Mouse (Mus musculus) hindbrain, postnatal 0 days (tissue): ENCODE data around the gene Gm10282. TPM values are rescaled to one million over a fixed set of nuclear protein-coding genes. Genes with fewer than 3 reads are reported as not detected.
A peak's percentile ranks its signal among the peaks of the same experiment; 100 is the strongest.

Experiments used
- ATAC-seq: fragments of 200-750 bp; cut with Nextera tagmentation; 2 replicates; pipeline ENCODE4 v1.8.0; 2017; ENCODE audit warnings: mild to moderate bottlenecking, moderate TSS enrichment, moderate library complexity
- DNase-seq: peaks from one replicate; pipeline ENCODE4 v3.0.0-alpha.2; 2015; ENCODE audit warnings: low spot score
- H3K27ac ChIP-seq: fragments of 300-500 bp; sonication (generic); 2 replicates; pipeline ENCODE4 v1.5.1; 2014; ENCODE audit warnings: mild to moderate bottlenecking
- H3K27me3 ChIP-seq: fragments of 300-500 bp; sonication (generic); 2 replicates; pipeline ENCODE4 v1.6.1; 2014; ENCODE audit warnings: low read length, mixed read lengths; ENCODE audit not compliant: insufficient read depth
- H3K36me3 ChIP-seq: fragments of 300-500 bp; sonication (generic); 2 replicates; pipeline ENCODE4 v1.6.1; 2014; ENCODE audit warnings: low read length, mixed read lengths; ENCODE audit not compliant: insufficient read depth
- H3K4me1 ChIP-seq: fragments of 300-500 bp; sonication (generic); 2 replicates; pipeline ENCODE4 v1.6.1; 2014; ENCODE audit warnings: antibody characterized with exemption, low read length, mixed read lengths; ENCODE audit not compliant: insufficient read depth
- H3K4me2 ChIP-seq: fragments of 300-500 bp; sonication (generic); 2 replicates; pipeline ENCODE4 v1.6.1; 2014; ENCODE audit warnings: low read depth, mild to moderate bottlenecking, low read length, moderate library complexity, mixed read lengths
- H3K4me3 ChIP-seq: fragments of 300-500 bp; sonication (generic); 2 replicates; pipeline ENCODE4 v1.5.1; 2014; ENCODE audit warnings: low read length
- H3K9ac ChIP-seq: fragments of 300-500 bp; sonication (generic); replicated peaks from 2 replicates; pipeline ENCODE4 v1.6.1; 2014; ENCODE audit warnings: mild to moderate bottlenecking, low read length, moderate library complexity, mixed read lengths
- H3K9me3 ChIP-seq: fragments of 300-500 bp; sonication (generic); 2 replicates; pipeline ENCODE4 v1.6.1; 2016; ENCODE audit warnings: low read length, mixed read lengths
- CTCF ChIP-seq: IDR thresholded peaks from 2 replicates; pipeline ENCODE4 v1.5.1; 2016; ENCODE audit warnings: antibody characterized with exemption, control low read depth, low read depth
- WGBS: fragments of 180-500 bp; shearing (Covaris S2); extraction: QIAGEN DNeasy Blood & Tissue Kit; methylation state at CpG from one replicate; pipeline ENCODE4 v1.1.7; 2014; 5-methylcytosine and 5-hydroxymethylcytosine counted together
- polyA plus RNA-seq: library from polyadenylated mRNA; unstranded; fragments of >200 nt; fragmentation: Nextera tagmentation; extraction: Ambion mirVana; gene quantifications from 2 replicates; pipeline ENCODE4 v1.2.1, GENCODE M21; 2015
- total RNA-seq: library from RNA; depleted of rRNA; stranded (reverse); fragments of >200 nt; gene quantifications from 2 replicates; pipeline ENCODE4 v1.2.3, GENCODE M21; 2014

Gene Gm10282
- total and polyA plus RNA-seq, 2 experiments from 2014 or later: 1.5 to 12.3 TPM

- H3K9me3 ChIP-seq: no peaks in the 10 kb centered on the region
- no peak overlapping the region for H3K4me3 ChIP-seq
- H3K27ac ChIP-seq: no peak overlapping the region
- no peak overlapping the region for H3K9ac ChIP-seq
- no peaks in the 10 kb centered on the region for H3K36me3 ChIP-seq
- H3K4me1 ChIP-seq: no peaks in the 10 kb centered on the region
- TF ChIP-seq CTCF: no peak
- H3K4me2 ChIP-seq: no peak overlapping the region
- H3K27me3 ChIP-seq: no peaks in the 10 kb centered on the region
- DNase-seq (peak; percentile 64), ATAC-seq (peak; percentile 75; the same call in 1 of the 2 replicates)
- WGBS: 33% methylated on average over 8 of the region's 8 CpGs
Observed at GRCm38 (mm10) chr8:72310849-72311506, 5.9 kb upstream of the Gm10282 start.

DNA sequence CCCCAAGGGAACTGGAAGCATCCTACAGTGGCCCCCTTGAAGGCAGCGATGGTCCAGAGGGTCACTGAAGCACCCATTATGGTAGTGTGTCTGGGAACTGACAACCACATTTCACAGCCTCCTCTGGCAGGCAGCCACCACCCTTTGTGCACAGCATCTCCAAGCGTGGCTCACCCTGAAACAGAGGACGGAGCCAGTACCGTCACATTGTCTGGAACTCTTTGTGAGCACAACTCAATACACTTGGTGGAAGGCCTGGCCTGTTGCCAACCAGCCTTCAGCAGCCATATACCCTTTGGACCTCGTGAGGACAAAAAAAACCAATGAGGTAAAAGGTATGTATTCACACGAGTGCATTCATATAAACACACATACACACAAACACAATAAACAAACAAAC is 3.2 kb upstream of the Gm10282 start:
- H3K27ac ChIP-seq: no peak overlapping the region
- no peak overlapping the region for H3K9ac ChIP-seq
- WGBS: 33% methylated on average over 6 of the region's 6 CpGs
- no peak overlapping the region for H3K4me3 ChIP-seq
- no peaks in the 10 kb centered on the region for H3K27me3 ChIP-seq
- no peaks in the 10 kb centered on the region for H3K9me3 ChIP-seq
- no peak for TF ChIP-seq CTCF
- no peaks in the 10 kb centered on the region for H3K4me1 ChIP-seq
- ATAC-seq (peak; percentile 45; the same call in 1 of the 2 replicates), DNase-seq (peak; percentile 17)
- no peaks in the 10 kb centered on the region for H3K36me3 ChIP-seq
- no peak overlapping the region for H3K4me2 ChIP-seq

GRCm38 (mm10) chr8:72306913-72307312 is 1.9 kb upstream of the Gm10282 start:
- Histone ChIP-seq H3K9ac (no peak overlapping the region), H3K4me1 (no peaks in the 10 kb centered on the region), H3K27me3 (no peaks in the 10 kb centered on the region), H3K36me3 (no peaks in the 10 kb centered on the region), H3K27ac (no peak overlapping the region), H3K4me3 (no peak overlapping the region), H3K4me2 (no peak overlapping the region), H3K9me3 (no peaks in the 10 kb centered on the region)
- ATAC-seq (no peak), DNase-seq (no peak)
- WGBS: 90% methylated on average over 5 of the region's 5 CpGs
- TF ChIP-seq CTCF: no peak

GRCm38 (mm10) chr8:72303633-72304032 is 1.4 kb downstream of the Gm10282 start:
- no peaks in the 10 kb centered on the region for H3K27me3 ChIP-seq
- no peak for TF ChIP-seq CTCF
- no peak overlapping the region for H3K4me2 ChIP-seq
- H3K27ac ChIP-seq: no peak overlapping the region; the same call in 1 of the 2 replicates
- H3K36me3 ChIP-seq: no peaks in the 10 kb centered on the region
- no peak for ATAC-seq
- H3K4me1 ChIP-seq: no peaks in the 10 kb centered on the region
- WGBS: 57% methylated on average over 8 of the region's 8 CpGs
- H3K9ac ChIP-seq: no peak overlapping the region
- peak; percentile 9 for DNase-seq
- H3K4me3 ChIP-seq: no peak overlapping the region
- no peaks in the 10 kb centered on the region for H3K9me3 ChIP-seq

DNA sequence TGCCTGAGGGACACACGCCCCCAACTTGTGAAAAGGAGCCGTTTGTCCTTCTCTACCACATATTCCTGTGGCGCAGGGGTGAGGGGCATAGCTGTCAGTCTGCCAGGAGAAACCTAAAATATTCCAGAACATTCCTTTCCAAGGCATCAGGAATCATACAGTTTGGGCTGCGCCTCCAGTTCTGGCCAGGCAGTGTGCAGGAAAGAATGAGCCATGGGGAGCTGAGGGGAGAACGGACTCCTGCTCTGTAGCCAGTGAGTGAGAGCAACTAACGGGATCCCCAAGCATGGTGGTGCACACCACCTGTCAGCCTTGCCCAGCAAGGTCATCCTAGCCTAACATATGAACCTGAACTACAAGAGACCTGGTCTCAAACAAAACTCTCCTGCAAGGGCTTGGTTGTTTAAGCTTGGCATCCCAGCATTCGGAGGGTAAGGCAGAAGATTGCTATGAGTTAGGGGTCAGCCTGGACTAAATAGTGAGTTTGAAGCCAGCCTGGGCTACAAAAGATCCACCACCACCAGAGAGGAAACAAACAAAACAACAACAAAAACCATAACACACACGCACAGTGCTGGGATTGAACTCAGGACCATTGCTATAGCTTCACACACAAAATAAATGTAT is 2.0 kb downstream of the Gm10282 start:
- Histone ChIP-seq H3K4me1 (no peaks in the 10 kb centered on the region), H3K4me2 (no peak overlapping the region), H3K27ac (peak overlapping the region; percentile 1; the same call in 1 of the 2 replicates), H3K9ac (no peak overlapping the region), H3K36me3 (no peaks in the 10 kb centered on the region), H3K27me3 (no peaks in the 10 kb centered on the region), H3K4me3 (no peak overlapping the region), H3K9me3 (no peaks in the 10 kb centered on the region)
- WGBS: 75% methylated on average over 8 of the region's 8 CpGs
- DNase-seq (no peak), ATAC-seq (no peak)
- TF ChIP-seq CTCF: no peak

DNA sequence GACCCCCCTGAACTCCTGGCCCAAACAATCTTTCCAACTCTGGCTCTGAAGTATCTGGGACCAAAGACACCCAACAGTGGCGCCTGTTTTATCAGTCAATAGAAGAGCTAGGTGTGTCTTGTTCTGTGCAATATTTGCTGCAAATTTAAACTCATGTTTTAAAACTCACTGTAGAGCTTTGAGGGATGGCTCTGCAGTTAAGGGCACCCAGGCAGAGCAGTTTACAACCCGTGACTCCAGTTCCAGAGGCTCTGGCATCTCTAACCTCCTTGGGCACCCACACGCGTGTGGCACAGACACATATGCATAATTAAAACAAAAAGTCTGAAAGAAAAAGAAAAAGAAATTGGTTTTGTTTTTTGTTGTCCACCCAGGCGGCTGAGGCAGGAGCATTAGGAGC is 3.6 kb downstream of the Gm10282 start:
- H3K27ac ChIP-seq: no peak overlapping the region
- H3K36me3 ChIP-seq: no peaks in the 10 kb centered on the region
- DNase-seq (no peak), ATAC-seq (no peak)
- no peak overlapping the region for H3K4me3 ChIP-seq
- H3K9ac ChIP-seq: no peak overlapping the region
- H3K27me3 ChIP-seq: no peaks in the 10 kb centered on the region
- 90% methylated on average over 5 of the region's 5 CpGs for WGBS
- no peak overlapping the region for H3K4me2 ChIP-seq
- no peaks in the 10 kb centered on the region for H3K4me1 ChIP-seq
- H3K9me3 ChIP-seq: no peaks in the 10 kb centered on the region
- TF ChIP-seq CTCF: no peak
